Mouse (Mus musculus) kidney, postnatal 36 days (tissue): Measurements from ENCODE around the gene Arl16.

Experiments used
- DNase-seq, 2 experiments: peaks; one replicate each; pipeline ENCODE4 v3.0.0; 2021 to 2022; ENCODE audit warnings: mixed read lengths in 2 of 2

The Arl16 gene

GRCm38 (mm10) chr11:120491317-120492023 is 24.1 kb upstream of the Arl16 start, which contains the start of gene Slc25a10:
Slc25a10 (plus strand) TSS chr11:120491840.
- peak; percentile 94 to 97 for DNase-seq

GRCm38 (mm10) chr11:120490291-120491046 is 23.1 kb upstream of the Arl16 start:
- DNase-seq = no peak

- DNase-seq = peak; percentile 84 to 93
Observed at GRCm38 (mm10) chr11:120489054-120489761, 21.8 kb upstream of the Arl16 start.

- DNase-seq = no peak
Observed at GRCm38 (mm10) chr11:120488516-120488915, 21.1 kb upstream of the Arl16 start.

GRCm38 (mm10) chr11:120485251-120485650 is 17.8 kb upstream of the Arl16 start:
- peak; percentile 73 to 80 for DNase-seq

- DNase-seq = peak; percentile 91 to 94
Observed at GRCm38 (mm10) chr11:120484265-120484981, 17.0 kb upstream of the Arl16 start, which contains the start of gene Mrpl12. Mrpl12 (plus strand) TSS chr11:120484613.

- DNase-seq = no peak
Observed at GRCm38 (mm10) chr11:120483448-120483934, 16.1 kb upstream of the Arl16 start.

GRCm38 (mm10) chr11:120472052-120472451 is 4.6 kb upstream of the Arl16 start:
- DNase-seq = peak; percentile 78 to 83

- no peak for DNase-seq
Observed at GRCm38 (mm10) chr11:120467736-120468092, 307 bp upstream of the Arl16 start.

- DNase-seq = no peak
Observed at GRCm38 (mm10) chr11:120465521-120465920, 1.9 kb downstream of the Arl16 start.

- DNase-seq = no peak
Observed at GRCm38 (mm10) chr11:120464365-120464764, 3.0 kb downstream of the Arl16 start.

- no peak for DNase-seq
Observed at GRCm38 (mm10) chr11:120463536-120463935, 3.9 kb downstream of the Arl16 start.

GRCm38 (mm10) chr11:120458847-120459597 is 8.4 kb downstream of the Arl16 start:
- peak in 1 of 2 experiments; percentile 58 for DNase-seq

GRCm38 (mm10) chr11:120457772-120458751 is 9.3 kb downstream of the Arl16 start, which contains the start of the genes Oxld1 and Ccdc137:
Oxld1 (minus strand) TSS chr11:120458068.
Ccdc137 (plus strand) TSS chr11:120458115.
- peak; percentile 77 to 87 for DNase-seq

GRCm38 (mm10) chr11:120457370-120457769 is 10.0 kb downstream of the Arl16 start:
- DNase-seq = peak in 1 of 2 experiments; percentile 14

GRCm38 (mm10) chr11:120455413-120455812 is 12.0 kb downstream of the Arl16 start:
- no peak for DNase-seq

- DNase-seq = no peak
Observed at GRCm38 (mm10) chr11:120454965-120455364, 12.4 kb downstream of the Arl16 start.

GRCm38 (mm10) chr11:120453306-120453705 is 14.1 kb downstream of the Arl16 start, which contains the start of gene Pde6g:
Pde6g (minus strand) TSS chr11:120453500.
- DNase-seq = no peak

GRCm38 (mm10) chr11:120452246-120452645 is 15.2 kb downstream of the Arl16 start:
- DNase-seq = no peak

- DNase-seq = no peak
Observed at GRCm38 (mm10) chr11:120447179-120447578, 20.2 kb downstream of the Arl16 start.
